Mouse (Mus musculus) bone marrow, adult 2 months (tissue): ENCODE data around the gene Osbpl3.

Source experiments
- CTCF ChIP-seq: fragments of 200-500 bp; IDR thresholded peaks from 2 replicates; pipeline ENCODE4 v1.5.1; 2011; ENCODE audit warnings: low read length, control low read depth; ENCODE audit not compliant: control insufficient read depth, insufficient read depth
- POLR2A ChIP-seq: fragments of 200-500 bp; IDR thresholded peaks from 2 replicates; pipeline ENCODE4 v1.6.1; 2011; ENCODE audit warnings: low read depth, mild to moderate bottlenecking, control low read depth, low read length, borderline replicate concordance; ENCODE audit not compliant: control insufficient read depth

DNA sequence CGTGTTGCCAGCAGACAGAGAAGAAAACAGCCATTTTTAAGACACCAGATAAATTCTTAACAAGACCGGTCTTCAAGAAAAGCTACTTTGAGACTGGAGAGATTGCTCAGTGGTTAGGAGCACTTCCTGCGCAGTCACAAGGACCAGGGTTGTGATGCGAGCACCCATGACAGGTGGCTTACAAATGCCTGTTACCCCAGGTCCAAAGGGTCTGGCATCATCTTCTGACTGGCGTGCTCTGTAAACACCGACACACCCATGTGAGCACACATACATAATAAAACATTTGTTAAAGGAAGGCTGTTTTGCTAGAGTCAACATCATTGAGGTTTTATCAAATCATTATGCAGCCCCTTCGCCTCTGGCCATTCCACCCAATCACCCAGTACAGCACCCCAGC, 176.4 kb downstream of the Osbpl3 start:
- TF ChIP-seq CTCF: no peak
- TF ChIP-seq POLR2A: no peak
